Mouse (Mus musculus) midbrain, embryonic 16.5 days (tissue): ENCODE data around the gene Sae1. TPM values are rescaled to one million over a fixed set of nuclear protein-coding genes. Genes with fewer than 3 reads are reported as not detected.

Experiments
- ATAC-seq: fragments of 200-750 bp; cut with Nextera tagmentation; 2 replicates; pipeline ENCODE4 v1.8.0; 2017; ENCODE audit warnings: moderate TSS enrichment
- H3K27ac ChIP-seq: fragments of 300-500 bp; sonication (generic); 2 replicates; pipeline ENCODE4 v1.5.1; 2014; ENCODE audit warnings: mild to moderate bottlenecking, low read length, mixed read lengths
- H3K27me3 ChIP-seq: fragments of 300-500 bp; sonication (generic); 2 replicates; pipeline ENCODE4 v1.6.1; 2014; ENCODE audit warnings: low read depth, low read length, mixed read lengths; ENCODE audit not compliant: control insufficient read depth, insufficient read depth
- H3K36me3 ChIP-seq: fragments of 300-500 bp; sonication (generic); 2 replicates; pipeline ENCODE4 v1.6.1; 2014; ENCODE audit warnings: mild to moderate bottlenecking, low read length, moderate library complexity, mixed read lengths; ENCODE audit not compliant: control insufficient read depth, insufficient read depth
- H3K4me1 ChIP-seq: fragments of 300-500 bp; sonication (generic); 2 replicates; pipeline ENCODE4 v1.6.1; 2014; ENCODE audit warnings: mild to moderate bottlenecking, low read length, mixed read lengths; ENCODE audit not compliant: control insufficient read depth, insufficient read depth
- H3K4me2 ChIP-seq: fragments of 300-500 bp; sonication (generic); 2 replicates; pipeline ENCODE4 v1.6.1; 2014; ENCODE audit warnings: mild to moderate bottlenecking, low read length, mixed read lengths
- H3K4me3 ChIP-seq: fragments of 300-500 bp; sonication (generic); 2 replicates; pipeline ENCODE4 v1.5.1; 2014; ENCODE audit warnings: low read depth, mild to moderate bottlenecking, low read length, moderate library complexity, mixed read lengths
- H3K9ac ChIP-seq: fragments of 300-500 bp; sonication (generic); 2 replicates; pipeline ENCODE4 v1.6.1; 2014; ENCODE audit warnings: low read depth, low read length, mixed read lengths
- H3K9me3 ChIP-seq: fragments of 300-500 bp; sonication (generic); replicated peaks from 2 replicates; pipeline ENCODE4 v1.6.1; 2014; ENCODE audit warnings: mild to moderate bottlenecking, low read length, mixed read lengths; ENCODE audit not compliant: control insufficient read depth, poor library complexity, severe bottlenecking
- WGBS: fragments of 180-500 bp; shearing (Covaris S2); extraction: QIAGEN DNeasy Blood & Tissue Kit; methylation state at CpG from one replicate; pipeline ENCODE4 v1.1.7; 2014; 5-methylcytosine and 5-hydroxymethylcytosine counted together
- polyA plus RNA-seq: library from polyadenylated mRNA; unstranded; fragments of >200 nt; fragmentation: Nextera tagmentation; extraction: Ambion mirVana; gene quantifications from 2 replicates; pipeline ENCODE4 v1.2.1, GENCODE M21; 2015

The Sae1 gene
- polyA plus RNA-seq, 1 experiment from 2014 or later: 239 TPM

GRCm38 (mm10) chr7:16368835-16369234 is 18.8 kb downstream of the Sae1 start:
- no peaks in the 10 kb centered on the region for H3K27me3 ChIP-seq
- 95% methylated on average over 2 of the region's 2 CpGs for WGBS
- H3K9ac ChIP-seq: no peak overlapping the region
- no peak overlapping the region for H3K4me3 ChIP-seq
- H3K27ac ChIP-seq: no peak overlapping the region
- H3K4me2 ChIP-seq: no peak overlapping the region
- no peaks in the 10 kb centered on the region for H3K4me1 ChIP-seq
- H3K9me3 ChIP-seq: no peaks in the 10 kb centered on the region
- no peak for ATAC-seq
- peaks cover 18% of the 10 kb centered on the region for H3K36me3 ChIP-seq

GRCm38 (mm10) chr7:16366669-16367068 is 20.9 kb downstream of the Sae1 start:
- no peak for ATAC-seq
- 81% methylated on average over 4 of the region's 4 CpGs for WGBS

DNA sequence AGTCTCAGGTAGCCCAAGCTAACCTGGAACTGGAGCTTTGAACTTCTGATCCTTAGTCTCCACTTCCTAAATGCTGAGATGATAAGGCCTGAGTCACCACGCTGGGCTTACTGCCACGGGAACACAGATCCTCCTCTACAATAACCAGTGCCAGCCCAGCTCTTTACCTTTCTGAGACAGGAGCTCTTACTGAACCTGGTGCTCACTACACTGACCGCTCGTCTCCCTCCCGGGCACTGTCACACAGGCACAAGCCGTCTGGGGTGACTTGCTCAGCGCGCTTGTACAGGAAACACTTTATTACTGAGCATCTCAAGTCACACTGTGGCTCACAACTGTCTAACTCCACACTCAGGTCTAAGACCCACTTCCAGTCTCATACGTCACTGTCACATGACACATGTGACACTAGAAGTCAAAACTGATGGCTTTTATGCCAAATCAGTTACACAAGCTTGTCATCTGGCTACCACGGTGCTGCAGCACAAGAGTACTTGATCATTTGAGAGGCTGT is 21.4 kb downstream of the Sae1 start:
- peaks cover 18% of the 10 kb centered on the region for H3K36me3 ChIP-seq
- 74% methylated on average over 10 of the region's 10 CpGs for WGBS
- H3K27ac ChIP-seq: no peak overlapping the region
- H3K4me2 ChIP-seq: no peak overlapping the region
- H3K4me3 ChIP-seq: no peak overlapping the region
- no peak for ATAC-seq
- no peaks in the 10 kb centered on the region for H3K4me1 ChIP-seq
- H3K9ac ChIP-seq: no peak overlapping the region
- no peaks in the 10 kb centered on the region for H3K27me3 ChIP-seq
- H3K9me3 ChIP-seq: no peaks in the 10 kb centered on the region

More at GRCm38 (mm10) chr7:16366669-16367068, 20.9 kb downstream of the Sae1 start:
- Histone ChIP-seq H3K4me1 (no peaks in the 10 kb centered on the region), H3K9ac (no peak overlapping the region), H3K9me3 (no peaks in the 10 kb centered on the region), H3K27me3 (no peaks in the 10 kb centered on the region), H3K27ac (no peak overlapping the region), H3K36me3 (peaks cover 18% of the 10 kb centered on the region), H3K4me3 (no peak overlapping the region), H3K4me2 (no peak overlapping the region)

DNA sequence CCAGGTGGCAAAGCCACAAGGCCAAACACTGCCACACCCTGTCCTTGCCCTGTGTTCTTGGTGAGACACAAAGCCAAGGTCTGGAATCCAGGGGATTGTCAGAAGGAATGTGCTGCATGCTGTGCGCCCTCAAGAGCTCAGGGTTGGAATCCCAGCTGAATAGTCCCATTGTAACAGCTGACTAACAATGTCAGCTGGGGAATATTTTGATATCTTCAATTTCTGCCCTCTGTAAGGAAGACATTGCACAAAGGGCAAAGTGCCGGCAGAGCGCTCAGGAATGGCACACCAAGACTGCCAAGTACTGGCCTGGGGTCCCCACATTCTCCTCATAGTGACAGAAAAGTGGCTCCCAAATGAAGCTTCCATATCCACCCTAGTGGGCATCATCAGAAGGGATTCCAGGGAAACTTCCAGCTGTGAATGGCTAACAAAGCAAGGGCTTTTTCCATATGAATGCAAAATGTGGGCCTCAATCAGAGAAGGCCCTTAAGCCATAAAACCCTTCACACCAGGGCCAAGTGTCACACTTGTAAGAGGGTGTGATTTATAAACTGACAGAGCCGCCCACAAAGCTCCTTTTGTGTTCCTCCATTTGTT is 22.6 kb downstream of the Sae1 start:
- Histone ChIP-seq H3K4me3 (no peak overlapping the region), H3K27me3 (no peaks in the 10 kb centered on the region), H3K36me3 (peaks cover 18% of the 10 kb centered on the region), H3K9ac (no peak overlapping the region), H3K4me1 (no peaks in the 10 kb centered on the region), H3K9me3 (no peaks in the 10 kb centered on the region), H3K4me2 (no peak overlapping the region), H3K27ac (no peak overlapping the region)
- no peak for ATAC-seq
- 16% methylated on average over 4 of the region's 4 CpGs for WGBS

DNA sequence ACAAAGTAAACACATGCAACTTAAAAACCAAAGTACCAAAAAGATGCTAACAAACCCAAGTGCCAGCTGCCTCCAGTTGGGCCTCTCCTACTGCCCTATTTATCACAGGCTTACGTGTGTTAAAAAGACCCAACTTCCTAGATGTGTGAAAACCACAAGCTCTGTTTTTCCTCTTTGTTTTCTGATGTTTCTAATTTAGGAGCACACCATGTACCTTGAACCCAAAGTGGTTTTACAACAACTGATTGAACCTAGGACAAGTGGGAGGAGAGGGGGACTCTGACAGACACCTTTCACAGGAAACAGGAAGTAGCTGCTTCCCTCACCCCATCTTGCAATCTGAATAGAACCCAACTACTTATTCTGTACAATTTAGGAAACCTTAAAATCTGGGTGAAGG is 23.3 kb downstream of the Sae1 start:
- no peak overlapping the region for H3K27ac ChIP-seq
- H3K9ac ChIP-seq: no peak overlapping the region; the same call in 1 of the 2 replicates
- ATAC-seq: no peak
- WGBS: 88% methylated on average over 1 of the region's 1 CpGs
- no peak overlapping the region for H3K4me2 ChIP-seq
- no peaks in the 10 kb centered on the region for H3K9me3 ChIP-seq
- H3K4me3 ChIP-seq: no peak overlapping the region
- H3K4me1 ChIP-seq: no peaks in the 10 kb centered on the region
- no peaks in the 10 kb centered on the region for H3K27me3 ChIP-seq
- H3K36me3 ChIP-seq: peaks cover 18% of the 10 kb centered on the region

GRCm38 (mm10) chr7:16357602-16358001 is 30.0 kb downstream of the Sae1 start:
- Histone ChIP-seq H3K36me3 (peaks cover 10% of the 10 kb centered on the region), H3K4me2 (no peak overlapping the region), H3K4me3 (no peak overlapping the region), H3K4me1 (no peaks in the 10 kb centered on the region), H3K27ac (no peak overlapping the region), H3K9ac (no peak overlapping the region), H3K9me3 (no peaks in the 10 kb centered on the region), H3K27me3 (no peaks in the 10 kb centered on the region)
- no peak for ATAC-seq
- 94% methylated on average over 3 of the region's 3 CpGs for WGBS

DNA sequence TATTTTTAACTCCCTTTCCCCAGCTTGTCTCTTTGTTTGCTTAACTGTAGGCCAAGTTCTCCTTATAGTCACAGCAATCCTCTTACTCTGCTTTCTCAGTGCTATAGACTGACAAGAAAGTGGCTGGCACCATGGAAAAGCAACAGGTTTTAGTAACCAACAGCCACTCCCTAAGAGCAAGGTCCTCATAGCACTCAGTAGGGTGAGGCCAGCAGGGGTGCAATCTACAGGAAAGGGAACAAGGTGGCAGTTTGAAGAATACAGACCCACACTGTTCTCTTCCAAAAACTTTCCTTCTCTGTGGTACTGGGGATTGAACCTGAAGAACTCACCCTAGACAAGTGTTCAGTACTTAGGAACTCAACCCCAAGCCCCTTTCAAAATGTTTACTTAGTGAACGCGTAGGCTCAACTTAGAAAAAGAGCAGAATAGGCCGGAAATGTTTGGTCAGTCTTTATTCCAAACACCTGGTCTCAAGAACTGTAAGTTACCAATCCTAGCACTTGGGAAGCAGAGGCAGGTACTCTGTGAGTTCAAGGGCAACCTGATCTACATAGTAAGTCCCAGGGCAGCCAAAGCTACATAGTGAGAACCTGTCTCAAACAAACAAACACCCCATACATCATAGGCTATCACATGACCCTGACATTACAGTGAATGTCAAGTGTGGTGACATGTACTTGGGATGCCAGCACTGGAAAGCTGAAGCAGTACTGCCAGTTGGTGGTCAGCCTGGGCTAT is 31.6 kb downstream of the Sae1 start:
- H3K27me3 ChIP-seq: no peaks in the 10 kb centered on the region
- H3K36me3 ChIP-seq: peaks cover 18% of the 10 kb centered on the region
- no peak overlapping the region for H3K4me3 ChIP-seq
- no peaks in the 10 kb centered on the region for H3K9me3 ChIP-seq
- H3K4me2 ChIP-seq: no peak overlapping the region
- H3K27ac ChIP-seq: no peak overlapping the region
- H3K9ac ChIP-seq: no peak overlapping the region
- no peaks in the 10 kb centered on the region for H3K4me1 ChIP-seq
- WGBS: 96% methylated on average over 3 of the region's 3 CpGs
- ATAC-seq: no peak

- Histone ChIP-seq H3K36me3 (peaks cover 14% of the 10 kb centered on the region), H3K9me3 (no peaks in the 10 kb centered on the region), H3K27me3 (no peaks in the 10 kb centered on the region), H3K27ac (no peak overlapping the region), H3K9ac (no peak overlapping the region), H3K4me2 (no peak overlapping the region), H3K4me1 (no peaks in the 10 kb centered on the region), H3K4me3 (no peak overlapping the region)
- WGBS: 91% methylated on average over 5 of the region's 5 CpGs
- ATAC-seq: no peak
These were observed 37.6 kb downstream of the Sae1 start for GRCm38 (mm10) chr7:16349999-16350398.

GRCm38 (mm10) chr7:16345297-16345696 is 42.3 kb downstream of the Sae1 start:
- 92% methylated on average over 4 of the region's 4 CpGs for WGBS
- no peak overlapping the region for H3K4me2 ChIP-seq

More at GRCm38 (mm10) chr7:16345297-16345696, 42.3 kb downstream of the Sae1 start:
- no peak overlapping the region for H3K4me3 ChIP-seq
- ATAC-seq: no peak
- no peaks in the 10 kb centered on the region for H3K4me1 ChIP-seq
- H3K27me3 ChIP-seq: no peaks in the 10 kb centered on the region
- no peak overlapping the region for H3K27ac ChIP-seq
- H3K9me3 ChIP-seq: no peaks in the 10 kb centered on the region
- H3K36me3 ChIP-seq: no peaks in the 10 kb centered on the region
- no peak overlapping the region for H3K9ac ChIP-seq
